Mouse (Mus musculus) large intestine, adult 2 months (tissue): ENCODE measurements at regions not wholly inside any gene's neighbourhood (a gene's known extent, or its start where the extent isn't known, plus 50 kb on each side); places are given as distances from the start of the nearest gene placed in this dataset.
"Not testable (repeated sequence)": the region's sequence is repeated elsewhere in the genome, so short reads cannot be mapped to it uniquely, and the experiment has no call there.

Experiments
- DNase-seq: peaks from one replicate; pipeline ENCODE4 v3.0.0-alpha.2; 2012; ENCODE audit warnings: low read depth, low spot score
- WGBS: fragments of 180-500 bp; shearing (Covaris S2); methylation state at CpG from one replicate; pipeline ENCODE4 v1.1.7; 2018; 5-methylcytosine and 5-hydroxymethylcytosine counted together

GRCm38 (mm10) chr5:148787270-148787669 lies 141.8 kb downstream of the Katnal1 start:
- WGBS = 32% methylated on average over 8 of the region's 8 CpGs
- DNase-seq = no peak

- not testable (repeated sequence) for DNase-seq
- 80% methylated on average over 6 of the region's 6 CpGs for WGBS
Observed at GRCm38 (mm10) chr5:148781076-148781475, 148.0 kb downstream of the Katnal1 start.

GRCm38 (mm10) chr5:148776796-148777659 lies 152.1 kb downstream of the Katnal1 start:
- DNase-seq = no peak
- 62% methylated on average over 20 of the region's 20 CpGs for WGBS

GRCm38 (mm10) chr5:148775232-148775631 lies 153.9 kb downstream of the Katnal1 start:
- 85% methylated on average over 3 of the region's 3 CpGs for WGBS
- no peak for DNase-seq

GRCm38 (mm10) chr5:148774446-148774845 lies 154.7 kb downstream of the Katnal1 start:
- DNase-seq = no peak
- 55% methylated on average over 3 of the region's 3 CpGs for WGBS

GRCm38 (mm10) chr5:148769452-148769851 lies 159.7 kb downstream of the Katnal1 start:
- DNase-seq = no peak
- 69% methylated on average over 4 of the region's 4 CpGs for WGBS

- DNase-seq = no peak
- 89% methylated on average over 7 of the region's 7 CpGs for WGBS
Observed at GRCm38 (mm10) chr5:148768346-148768745, 160.8 kb downstream of the Katnal1 start.

- WGBS = 36% methylated on average over 7 of the region's 7 CpGs
- DNase-seq = no peak
Observed at GRCm38 (mm10) chr5:148765993-148766392, 163.1 kb downstream of the Katnal1 start.

GRCm38 (mm10) chr5:148760108-148760507 lies 169.0 kb downstream of the Katnal1 start:
- WGBS = 88% methylated on average over 9 of the region's 9 CpGs
- no peak for DNase-seq

GRCm38 (mm10) chr5:148758786-148759185 lies 170.3 kb downstream of the Katnal1 start:
- 35% methylated on average over 7 of the region's 7 CpGs for WGBS
- no peak for DNase-seq

GRCm38 (mm10) chr5:148757715-148758114 lies 171.4 kb downstream of the Katnal1 start:
- WGBS = 53% methylated on average over 5 of the region's 5 CpGs
- DNase-seq = no peak

- no peak for DNase-seq
- WGBS = 50% methylated on average over 8 of the region's 8 CpGs
Observed at GRCm38 (mm10) chr5:148757236-148757635, 171.9 kb downstream of the Katnal1 start.

GRCm38 (mm10) chr5:148756246-148756930 lies 172.7 kb downstream of the Katnal1 start:
- no peak for DNase-seq
- WGBS = 79% methylated on average over 16 of the region's 16 CpGs

GRCm38 (mm10) chr5:148755807-148756206 lies 173.3 kb downstream of the Katnal1 start:
- WGBS = 36% methylated on average over 8 of the region's 8 CpGs
- DNase-seq = no peak

GRCm38 (mm10) chr5:148754896-148755295 lies 174.2 kb downstream of the Katnal1 start:
- WGBS = 23% methylated on average over 10 of the region's 10 CpGs
- DNase-seq = no peak

GRCm38 (mm10) chr5:148754363-148754762 lies 174.8 kb downstream of the Katnal1 start:
- no peak for DNase-seq
- WGBS = 95% methylated on average over 6 of the region's 6 CpGs

GRCm38 (mm10) chr5:148753457-148753856 lies 175.7 kb downstream of the Katnal1 start:
- WGBS = 88% methylated on average over 4 of the region's 4 CpGs
- no peak for DNase-seq

- WGBS = 94% methylated on average over 13 of the region's 13 CpGs
- DNase-seq = no peak
Observed at GRCm38 (mm10) chr5:148751980-148752379, 177.1 kb downstream of the Katnal1 start.

GRCm38 (mm10) chr5:148750002-148750734 lies 179.0 kb downstream of the Katnal1 start:
- WGBS = 85% methylated on average over 16 of the region's 16 CpGs

More at GRCm38 (mm10) chr5:148750002-148750734, 179.0 kb downstream of the Katnal1 start:
- no peak for DNase-seq
